Mouse (Mus musculus): ENCODE measurements around the gene Vmp1. TPM values are rescaled to one million over a fixed set of nuclear protein-coding genes. Genes with fewer than 3 reads are reported as not detected.

Gene Vmp1
- polyA plus RNA-seq, 1 experiment from 2014 or later, result 387 TPM

- peaks cover 7% of the 10 kb centered on the region; the same call in 1 of the 2 replicates for H3K4me1 ChIP-seq (replicated peaks; ENCODE audit: control insufficient read depth, insufficient read depth, low read length)
- no peaks in the 10 kb centered on the region for H3K27me3 ChIP-seq (replicated peaks; ENCODE audit: control insufficient read depth, insufficient read depth, low read length)
- no peak for ATAC-seq
- H3K4me3 ChIP-seq (ENCODE audit: low read depth, low read length), result no peak overlapping the region
- H3K27ac ChIP-seq (ENCODE audit: low read depth, low read length), result peak overlapping the region; percentile 96
- H3K4me2 ChIP-seq (replicated peaks; ENCODE audit: low read depth), result no peak overlapping the region
- H3K36me3 ChIP-seq (ENCODE audit: control insufficient read depth, insufficient read depth), result no peaks in the 10 kb centered on the region
- H3K9ac ChIP-seq (ENCODE audit: low read depth, low read length), result no peak overlapping the region
- no peaks in the 10 kb centered on the region for H3K9me3 ChIP-seq (ENCODE audit: control insufficient read depth)
- TF ChIP-seq CTCF (IDR thresholded peaks at IDR 0.05; ENCODE audit: low read depth), result no peak
- 60% methylated on average over 4 of the region's 4 CpGs for WGBS
These were observed 106.4 kb downstream of the Vmp1 start for GRCm38 (mm10) chr11:86577231-86577630.

DNA sequence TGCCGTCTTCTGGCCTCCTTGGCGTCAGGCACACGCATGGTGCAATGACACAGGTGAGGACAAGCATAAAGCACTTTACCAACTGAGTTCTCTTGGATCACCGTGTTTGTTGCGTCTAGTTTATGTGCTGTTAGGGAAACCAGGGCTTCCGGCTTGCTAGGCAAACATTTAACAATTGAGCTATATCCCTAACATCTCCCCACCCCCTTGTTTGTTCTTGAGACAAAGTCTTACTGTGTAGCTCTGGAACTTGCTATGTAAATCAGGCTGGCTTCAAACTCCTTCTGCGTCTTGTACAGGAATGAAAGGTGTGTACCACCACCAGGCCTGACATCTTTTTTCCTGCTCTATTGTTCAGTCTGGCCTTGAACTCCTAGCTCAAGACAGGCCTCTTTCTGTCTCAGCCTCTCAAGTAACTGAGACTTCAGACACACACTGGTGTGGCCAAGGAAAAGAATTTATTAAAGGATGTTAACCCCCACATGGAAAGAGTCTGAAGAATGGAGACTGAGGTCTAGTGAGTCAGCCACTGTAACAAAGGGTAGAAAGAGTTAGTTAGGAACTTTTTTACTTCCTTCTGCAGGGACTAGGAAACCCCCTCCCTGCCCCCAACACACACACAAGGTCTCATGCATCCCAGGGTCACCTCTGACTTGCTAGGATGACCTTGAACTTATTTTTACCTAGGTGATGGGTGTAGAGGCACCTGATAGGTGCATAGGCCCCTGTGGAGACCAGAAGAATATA, 107.8 kb downstream of the Vmp1 start:
- no peaks in the 10 kb centered on the region for H3K36me3 ChIP-seq (ENCODE audit: control insufficient read depth, insufficient read depth)
- H3K4me3 ChIP-seq (ENCODE audit: low read depth, low read length), result no peak overlapping the region
- H3K27ac ChIP-seq (ENCODE audit: low read depth, low read length), result peak overlapping the region; percentile 58
- ATAC-seq, result no peak
- 48% methylated on average over 7 of the region's 7 CpGs for WGBS
- no peaks in the 10 kb centered on the region for H3K27me3 ChIP-seq (replicated peaks; ENCODE audit: control insufficient read depth, insufficient read depth, low read length)
- H3K4me2 ChIP-seq (replicated peaks; ENCODE audit: low read depth), result no peak overlapping the region
- H3K9ac ChIP-seq (ENCODE audit: low read depth, low read length), result no peak overlapping the region
- no peaks in the 10 kb centered on the region for H3K9me3 ChIP-seq (ENCODE audit: control insufficient read depth)
- peaks cover 7% of the 10 kb centered on the region; the same call in 1 of the 2 replicates for H3K4me1 ChIP-seq (replicated peaks; ENCODE audit: control insufficient read depth, insufficient read depth, low read length)
- no peak for TF ChIP-seq CTCF (IDR thresholded peaks at IDR 0.05; ENCODE audit: low read depth)

DNA sequence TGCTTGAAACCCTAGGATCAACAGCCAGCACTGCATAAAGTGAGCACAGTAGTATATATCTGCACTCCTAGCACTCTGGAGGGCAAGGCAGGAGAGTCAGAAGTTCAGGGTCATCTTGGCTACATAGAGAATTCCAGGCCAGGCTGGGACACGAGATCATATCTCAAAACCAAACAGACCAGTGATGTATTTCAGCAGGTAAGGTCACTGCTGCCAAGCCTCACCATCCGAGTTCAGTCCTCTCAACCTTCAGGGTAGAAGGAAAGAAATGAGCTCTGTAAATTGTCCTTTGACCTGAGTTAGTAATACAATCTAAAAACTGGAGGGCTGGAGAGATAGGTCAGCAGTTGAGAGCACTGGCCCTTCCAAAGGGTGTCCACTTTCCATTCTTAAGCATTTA, 109.2 kb downstream of the Vmp1 start:
- TF ChIP-seq CTCF (IDR thresholded peaks at IDR 0.05; ENCODE audit: low read depth), result no peak
- no peaks in the 10 kb centered on the region for H3K9me3 ChIP-seq (ENCODE audit: control insufficient read depth)
- H3K27ac ChIP-seq (ENCODE audit: low read depth, low read length), result peak overlapping the region; percentile 58
- H3K9ac ChIP-seq (ENCODE audit: low read depth, low read length), result no peak overlapping the region
- H3K36me3 ChIP-seq (ENCODE audit: control insufficient read depth, insufficient read depth), result no peaks in the 10 kb centered on the region
- no peaks in the 10 kb centered on the region for H3K27me3 ChIP-seq (replicated peaks; ENCODE audit: control insufficient read depth, insufficient read depth, low read length)
- peaks cover 5% of the 10 kb centered on the region; the same call in 1 of the 2 replicates for H3K4me1 ChIP-seq (replicated peaks; ENCODE audit: control insufficient read depth, insufficient read depth, low read length)
- no peak for ATAC-seq
- 25% methylated on average over 2 of the region's 2 CpGs for WGBS
- H3K4me2 ChIP-seq (replicated peaks; ENCODE audit: low read depth), result no peak overlapping the region
- H3K4me3 ChIP-seq (ENCODE audit: low read depth, low read length), result no peak overlapping the region

GRCm38 (mm10) chr11:86573646-86574231, 109.9 kb downstream of the Vmp1 start:
- Histone ChIP-seq H3K9me3 (ENCODE audit: control insufficient read depth) (no peaks in the 10 kb centered on the region), H3K27me3 (replicated peaks; ENCODE audit: control insufficient read depth, insufficient read depth, low read length) (no peaks in the 10 kb centered on the region), H3K9ac (ENCODE audit: low read depth, low read length) (no peak overlapping the region), H3K4me3 (ENCODE audit: low read depth, low read length) (no peak overlapping the region), H3K27ac (ENCODE audit: low read depth, low read length) (peak overlapping the region; percentile 58; the same call in 1 of the 2 replicates), H3K4me1 (replicated peaks; ENCODE audit: control insufficient read depth, insufficient read depth, low read length) (no peaks in the 10 kb centered on the region; the same call in 1 of the 2 replicates), H3K4me2 (replicated peaks; ENCODE audit: low read depth) (no peak overlapping the region), H3K36me3 (ENCODE audit: control insufficient read depth, insufficient read depth) (no peaks in the 10 kb centered on the region)
- WGBS, result 82% methylated on average over 6 of the region's 6 CpGs
- no peak for TF ChIP-seq CTCF (IDR thresholded peaks at IDR 0.05; ENCODE audit: low read depth)
- ATAC-seq, result no peak

GRCm38 (mm10) chr11:86572623-86573022, 111.0 kb downstream of the Vmp1 start:
- H3K27ac ChIP-seq (ENCODE audit: low read depth, low read length), result no peak overlapping the region; the same call in 1 of the 2 replicates
- no peaks in the 10 kb centered on the region for H3K36me3 ChIP-seq (ENCODE audit: control insufficient read depth, insufficient read depth)
- H3K9ac ChIP-seq (ENCODE audit: low read depth, low read length), result no peak overlapping the region
- H3K4me2 ChIP-seq (replicated peaks; ENCODE audit: low read depth), result no peak overlapping the region
- H3K4me3 ChIP-seq (ENCODE audit: low read depth, low read length), result no peak overlapping the region
- TF ChIP-seq CTCF (IDR thresholded peaks at IDR 0.05; ENCODE audit: low read depth), result peak; percentile 31
- WGBS, result 74% methylated on average over 2 of the region's 2 CpGs
- no peaks in the 10 kb centered on the region for H3K4me1 ChIP-seq (replicated peaks; ENCODE audit: control insufficient read depth, insufficient read depth, low read length)
- ATAC-seq, result no peak
- H3K27me3 ChIP-seq (replicated peaks; ENCODE audit: control insufficient read depth, insufficient read depth, low read length), result no peaks in the 10 kb centered on the region
- no peaks in the 10 kb centered on the region for H3K9me3 ChIP-seq (ENCODE audit: control insufficient read depth)

- ATAC-seq, result no peak
- H3K4me2 ChIP-seq (replicated peaks; ENCODE audit: low read depth), result no peak overlapping the region
- H3K36me3 ChIP-seq (ENCODE audit: control insufficient read depth, insufficient read depth), result no peaks in the 10 kb centered on the region
- peak overlapping the region; percentile 42; the same call in 1 of the 2 replicates for H3K27ac ChIP-seq (ENCODE audit: low read depth, low read length)
- H3K9ac ChIP-seq (ENCODE audit: low read depth, low read length), result no peak overlapping the region
- no peaks in the 10 kb centered on the region for H3K27me3 ChIP-seq (replicated peaks; ENCODE audit: control insufficient read depth, insufficient read depth, low read length)
- H3K9me3 ChIP-seq (ENCODE audit: control insufficient read depth), result no peaks in the 10 kb centered on the region
- 52% methylated on average over 4 of the region's 4 CpGs for WGBS
- no peaks in the 10 kb centered on the region for H3K4me1 ChIP-seq (replicated peaks; ENCODE audit: control insufficient read depth, insufficient read depth, low read length)
- no peak for TF ChIP-seq CTCF (IDR thresholded peaks at IDR 0.05; ENCODE audit: low read depth)
- H3K4me3 ChIP-seq (ENCODE audit: low read depth, low read length), result no peak overlapping the region
These were observed 111.8 kb downstream of the Vmp1 start for GRCm38 (mm10) chr11:86571871-86572270.
